ENCODE assay signal across 21 mouse cellular contexts in the genomic region with DNA sequence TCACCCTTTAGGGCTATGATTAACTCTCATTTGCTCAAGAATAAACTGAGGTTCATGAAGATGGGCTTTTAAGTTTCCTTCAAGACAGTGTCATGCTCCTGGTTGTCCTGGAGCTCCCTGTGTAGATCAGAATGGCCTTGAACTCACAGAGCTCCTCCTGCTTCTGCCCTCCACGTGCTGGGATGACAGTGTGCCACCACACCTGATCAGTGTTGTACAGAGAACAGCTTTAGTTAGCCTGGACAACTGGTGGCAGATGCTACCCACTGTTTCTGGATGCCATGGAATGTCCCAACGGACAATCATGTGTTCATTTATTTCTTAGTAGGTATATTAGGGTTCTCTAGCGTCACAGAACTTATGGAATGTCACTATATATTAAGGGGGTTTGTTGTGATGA. TPM values are rescaled to one million over a fixed set of nuclear protein-coding genes. Genes with fewer than 3 reads are reported as not detected.
DNase-seq lines count a peak whose midpoint lies in the region; ATAC-seq and TF ChIP-seq lines count a peak whose summit lies in the region.
"Had no signal": no experiment of that assay in that cellular context is flagged by ENCODE, and none has a peak within 500 bp of the region (broad histone marks: within the 10 kb centered on the region; RNA-seq: fewer than 3 reads in every experiment).

No protein-coding gene starts in this region.

- no peaks in the 10 kb centered on the region for H3K79me2 ChIP-seq in CH12.LX (replicated peaks; ENCODE audit: control insufficient read depth, extremely low read depth, insufficient read depth, poor library complexity, severe bottlenecking)
- no peaks in the 10 kb centered on the region for H3K79me2 ChIP-seq in myocyte (ENCODE audit: control insufficient read depth, insufficient read depth)

- H3K36me3 ChIP-seq in testis, adult 2 months (ENCODE audit: control insufficient read depth, insufficient read depth, low read length): no peaks in the 10 kb centered on the region
- peaks cover 0 to 20% of the 10 kb centered on the region in 2 experiments for H3K36me3 ChIP-seq in CH12.LX (replicated peaks in 1 of 2; ENCODE audit: control insufficient read depth in 1 of 2, insufficient read depth in 1 of 2, low read length in 1 of 2)
- no peaks in the 10 kb centered on the region for H3K36me3 ChIP-seq in myocyte (ENCODE audit: control insufficient read depth, insufficient read depth)
- H3K36me3 ChIP-seq: G1E had no signal

- no peak overlapping the region for H3K27ac ChIP-seq in testis, adult 2 months (ENCODE audit: control insufficient read depth, insufficient read depth, low read depth, low read length)
- H3K27ac ChIP-seq in CH12.LX (ENCODE audit: insufficient read depth, low read depth): peak overlapping the region; percentile 25; the same call in 1 of the 2 replicates

- ATAC-seq in erythroid progenitor cell, adult 5-6 weeks (replicated peaks; ENCODE audit: low FRiP score, poor library complexity, severe bottlenecking): no peak
- ATAC-seq: activated CD4-positive, CD25-positive, alpha-beta regulatory T cell, adult 4 months; CD4-positive, CD25-positive, alpha-beta regulatory T cell, adult 4 months; Patski had no signal

- H3K27me3 ChIP-seq in testis, adult 2 months (ENCODE audit: control insufficient read depth, insufficient read depth, low read length): no peaks in the 10 kb centered on the region
- H3K27me3 ChIP-seq in CH12.LX (replicated peaks) (no peaks in the 10 kb centered on the region), myocyte (ENCODE audit: control insufficient read depth, insufficient read depth, insufficient read length) (no peaks in the 10 kb centered on the region)
- H3K27me3 ChIP-seq: Patski had no signal

- no peaks in the 10 kb centered on the region for H3K9me3 ChIP-seq in CH12.LX (replicated peaks; ENCODE audit: low read length)
- H3K9me3 ChIP-seq: G1E had no signal

- no peak overlapping the region for H3K9ac ChIP-seq in CH12.LX (ENCODE audit: insufficient read depth, low read depth)

- no peak overlapping the region for H3ac ChIP-seq in myocyte (ENCODE audit: control insufficient read depth, insufficient read length)

- no peak for TF ChIP-seq POLR2A in testis, adult 2 months (IDR thresholded peaks at IDR 0.05; ENCODE audit: control insufficient read depth, low read depth, low read length)
- TF ChIP-seq POLR2A in CH12.LX (IDR thresholded peaks at IDR 0.05; ENCODE audit: low read depth, low read length) (no peak), myocyte (IDR thresholded peaks at IDR 0.05; ENCODE audit: insufficient read length, low read depth) (no peak)

- no peak for TF ChIP-seq RAD21 in CH12.LX (IDR thresholded peaks at IDR 0.05; ENCODE audit: low read depth, low read length)

- in situ Hi-C loops in CH12.LX (cut with MboI; ENCODE audit: low pct_ligation_motif_present, low pct_unique_long_range_greater_than_20kb, low sequenced_read_pairs): no loop called here

- DNase-seq in testis, postnatal 14 days (ENCODE audit: low spot score): no peak
- DNase-seq in CH12.LX (ENCODE audit: extremely low read depth): no peak
- DNase-seq in left cerebral cortex, adult 9 months (ENCODE audit: low spot score in 2 of 2): no peak
- DNase-seq: adrenal gland, adult 2 months; adrenal gland, adult 8-10 months; adrenal gland, postnatal 10 days; adrenal gland, postnatal 14 days; adrenal gland, postnatal 25 days; adrenal gland, postnatal 36 days; B cell, adult 2 months; cerebellum, adult 11 months; cerebellum, adult 11-12 months; cerebellum, adult 18-20 months; cerebellum, adult 2 months had no signal

- H3K4me2 ChIP-seq in CH12.LX (ENCODE audit: insufficient read depth, low read depth, poor library complexity, severe bottlenecking) (no peak overlapping the region), myocyte (ENCODE audit: low read depth) (no peak overlapping the region)

- H3K4me3 ChIP-seq in testis, adult 2 months (ENCODE audit: control insufficient read depth, low read depth, low read length): peak overlapping the region; percentile 66
- H3K4me3 ChIP-seq in CH12.LX (replicated peaks in 1 of 3; ENCODE audit: low read depth in 2 of 3, low read length in 2 of 3, poor library complexity in 1 of 3) (peak overlapping the region in 1 of 3 experiments; percentile 19), myocyte (no peak overlapping the region)

- no peak for TF ChIP-seq CTCF in testis, adult 2 months (IDR thresholded peaks at IDR 0.05; ENCODE audit: control insufficient read depth, insufficient read depth, insufficient replicate concordance, low read depth, low read length)
- TF ChIP-seq CTCF in CH12.LX (conservative IDR thresholded peaks at IDR 0.05 in 1 of 2, IDR thresholded peaks at IDR 0.05 in 1 of 2; ENCODE audit: low read depth in 2 of 2, low read length in 2 of 2): no peak

- no peak for TF ChIP-seq EP300 in CH12.LX (IDR thresholded peaks at IDR 0.05; ENCODE audit: low read length)

- dilution Hi-C loops in CH12.LX (cut with MboI; ENCODE audit: extremely low pct_ligation_motif_present, extremely low pct_unique_long_range_greater_than_20kb, low sequenced_read_pairs): no loop called here

- H3K4me1 ChIP-seq in testis, adult 2 months (ENCODE audit: control insufficient read depth, insufficient read depth, low read length): no peaks in the 10 kb centered on the region; the same call in 1 of the 2 replicates
- H3K4me1 ChIP-seq in CH12.LX (ENCODE audit: control insufficient read depth in 1 of 2, insufficient read depth in 2 of 2): peaks cover 42 to 80% of the 10 kb centered on the region in 2 experiments

TF ChIP-seq in CH12.LX, 34 proteins besides CTCF, POLR2A, EP300 and RAD21:
- no peak for TF ChIP-seq BHLHE40 (IDR thresholded peaks at IDR 0.05; ENCODE audit: low read depth, low read length)
- no peak for TF ChIP-seq USF1 (IDR thresholded peaks at IDR 0.05; ENCODE audit: low read depth, low read length)
- no peak for TF ChIP-seq ZMIZ1 (IDR thresholded peaks at IDR 0.05; ENCODE audit: low read depth, low read length)
- no peak for TF ChIP-seq TCF12 (IDR thresholded peaks at IDR 0.05; ENCODE audit: low read depth, low read length)
- TF ChIP-seq NELFE (IDR thresholded peaks at IDR 0.05; ENCODE audit: low read depth, low read length): no peak
- no peak for TF ChIP-seq NRF1 (IDR thresholded peaks at IDR 0.05; ENCODE audit: low read depth, low read length)
- TF ChIP-seq CHD1 (IDR thresholded peaks at IDR 0.05; ENCODE audit: low read depth, low read length): no peak
- TF ChIP-seq SMC3 (IDR thresholded peaks at IDR 0.05; ENCODE audit: low read depth, low read length): no peak
- TF ChIP-seq ZNF384 (IDR thresholded peaks at IDR 0.05; ENCODE audit: low read depth, low read length): no peak
- TF ChIP-seq MEF2A (IDR thresholded peaks at IDR 0.05; ENCODE audit: borderline replicate concordance, low read depth, low read length): no peak
- TF ChIP-seq JUND (conservative IDR thresholded peaks at IDR 0.05; ENCODE audit: low read depth, low read length): no peak

TF ChIP-seq in myocyte, 11 proteins besides CTCF, POLR2A, EP300 and RAD21:
- no peak for TF ChIP-seq USF1 (IDR thresholded peaks at IDR 0.05; ENCODE audit: low read depth)
- TF ChIP-seq SRF (IDR thresholded peaks at IDR 0.05; ENCODE audit: control insufficient read depth, insufficient read length, low read depth): no peak
- no peak for TF ChIP-seq TCF12 (IDR thresholded peaks at IDR 0.05; ENCODE audit: insufficient read depth, poor library complexity, severe bottlenecking)
- peak in 1 of 3 experiments; percentile 59 for TF ChIP-seq MYOG (IDR thresholded peaks at IDR 0.05; ENCODE audit: control insufficient read depth in 1 of 3, insufficient read depth in 1 of 3, insufficient read length in 2 of 3, low read depth in 2 of 3)
- TF ChIP-seq POLR2AphosphoS2 (IDR thresholded peaks at IDR 0.05; ENCODE audit: insufficient read length, low read depth): no peak
- TF ChIP-seq MAX (IDR thresholded peaks at IDR 0.05; ENCODE audit: low read depth): no peak
- no peak for TF ChIP-seq E2F4 (IDR thresholded peaks at IDR 0.05; ENCODE audit: insufficient read depth)
- no peak for TF ChIP-seq CEBPB (IDR thresholded peaks at IDR 0.05; ENCODE audit: insufficient read depth, poor library complexity, severe bottlenecking)
- TF ChIP-seq REST (IDR thresholded peaks at IDR 0.05; ENCODE audit: insufficient read depth, insufficient read length): no peak
- peak in 2 of 3 experiments; percentile 50 to 63 for TF ChIP-seq MYOD1 (IDR thresholded peaks at IDR 0.05; ENCODE audit: control insufficient read depth in 1 of 3, insufficient read length in 2 of 3, low read depth in 2 of 3)
- TF ChIP-seq TCF3 (IDR thresholded peaks at IDR 0.05; ENCODE audit: insufficient read length, low read depth): no peak

RNA-seq across cellular contexts. Expression of a gene that starts 9.4 kb away (rescaled TPM):
- 126 and 135 TPM in 2 replicates for polyA plus RNA-seq in testis, adult 2 months (2012; rRNA removed)
- total RNA-seq in CH12.LX (2012; rRNA removed) (2,835 and 3,525 TPM in 2 replicates), CH12.LX (2014; rRNA removed) (5,060 and 5,084 TPM in 2 replicates)
- polyA plus RNA-seq in CH12.LX (2012; ENCODE audit: insufficient read length, low read depth) (4,957 and 5,324 TPM in 2 replicates), myocyte (2012; fragmentation: generic; extraction: Trizol) (593 TPM)
- total RNA-seq in erythroid progenitor cell, adult 5-6 weeks (2015; ENCODE audit: low replicate concordance): 1,278 and 1,332 TPM in 2 replicates
- 1,012 and 1,167 TPM in 2 replicates for total RNA-seq in erythroid progenitor cell, adult 5-6 weeks (2017; ENCODE audit: low replicate concordance)
